Mouse (Mus musculus) adrenal gland, postnatal 4 days (tissue): ENCODE measurements at regions not wholly inside any gene's neighbourhood (a gene's known extent, or its start where the extent isn't known, plus 50 kb on each side); places are given as distances from the start of the nearest gene placed in this dataset.

Experiments used
- DNase-seq, 2 experiments: peaks; one replicate each; pipeline ENCODE4 v3.0.0; 2021 to 2022; ENCODE audit warnings: low spot score in 2 of 2, mixed read lengths in 2 of 2

DNA sequence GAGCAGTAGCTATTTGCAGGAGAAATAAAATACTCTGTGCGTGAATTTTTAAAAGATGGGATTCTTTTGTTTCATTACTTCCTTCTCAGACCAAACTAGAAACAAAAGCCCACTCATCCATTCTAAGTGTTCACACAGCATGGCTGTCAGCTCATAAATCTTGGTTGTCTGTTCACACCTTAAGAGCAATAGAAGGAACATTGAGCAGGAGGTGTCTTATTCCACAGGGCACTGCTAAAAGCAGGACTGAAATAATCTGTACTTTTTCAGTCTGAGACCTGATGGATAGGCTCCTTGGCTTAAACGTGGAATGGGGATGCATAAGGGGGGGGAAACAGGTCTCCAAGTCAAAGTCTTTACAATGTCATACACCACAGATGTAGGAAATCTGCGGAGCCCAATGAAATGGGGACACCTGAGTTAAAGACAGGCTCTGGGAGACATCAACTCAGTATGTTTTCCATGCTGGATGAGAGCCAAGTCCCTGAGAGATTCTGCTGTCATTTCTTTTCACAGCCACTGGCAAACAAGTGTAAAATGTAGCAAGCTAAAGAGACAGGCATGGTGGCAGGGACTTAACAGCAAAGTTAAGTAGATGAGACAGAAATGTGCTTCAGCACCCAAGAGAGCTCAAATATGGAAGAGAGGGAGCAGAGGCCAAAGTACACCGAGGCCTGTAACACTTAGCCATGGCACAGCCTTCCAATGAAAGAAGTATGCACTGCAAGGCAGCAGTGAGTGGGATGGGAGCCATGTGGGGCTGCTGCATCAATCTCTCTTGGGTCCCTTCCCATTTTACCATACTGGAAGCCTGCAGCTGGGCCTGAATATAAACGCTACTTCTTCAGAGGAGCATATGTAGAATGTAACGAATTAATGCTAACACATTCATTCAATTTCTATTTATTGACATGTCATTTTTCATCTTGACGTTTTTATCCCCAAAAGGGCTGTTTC, 2492.0 kb upstream of the Gm7489 start:
- DNase-seq: no peak

DNA sequence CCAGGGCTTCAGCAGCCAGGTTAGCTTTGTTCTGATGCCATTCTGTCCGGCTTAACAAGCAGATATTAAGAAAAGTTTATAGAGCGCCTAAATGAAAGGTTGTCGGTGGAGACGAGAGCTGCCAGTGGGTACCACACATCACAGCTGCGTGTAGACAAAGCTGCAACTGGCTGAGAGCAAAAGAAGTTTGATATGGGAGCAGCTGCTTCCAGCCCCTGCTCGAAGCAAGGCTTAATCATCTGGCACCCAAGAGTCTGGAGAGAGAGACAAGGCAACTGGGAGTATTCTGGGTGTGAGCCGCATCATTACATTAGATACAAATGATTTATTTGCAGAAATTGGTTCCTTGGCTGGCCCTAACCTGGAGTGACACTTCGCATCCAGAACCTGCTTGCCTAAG, 2488.7 kb upstream of the Gm7489 start:
- DNase-seq: no peak

DNA sequence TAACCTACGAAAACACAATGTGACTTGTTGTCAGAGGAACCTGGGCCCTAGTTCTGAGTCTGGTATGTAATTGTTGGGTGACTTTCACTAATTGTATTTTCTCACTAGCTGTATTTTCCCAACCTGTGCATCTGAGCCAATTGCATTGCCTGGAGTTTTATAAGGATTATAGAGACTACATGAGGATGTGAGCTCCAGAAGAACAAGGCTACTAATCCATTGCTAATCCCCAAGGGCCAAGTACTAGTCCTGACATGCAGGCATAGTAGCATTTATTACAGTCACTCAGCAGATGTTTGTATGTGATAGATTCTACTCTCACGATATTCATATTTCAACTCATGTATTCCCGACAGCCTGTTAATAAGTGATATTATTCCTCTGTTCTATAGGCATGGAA, 2481.1 kb upstream of the Gm7489 start:
- DNase-seq: no peak

- DNase-seq: no peak
Observed at GRCm38 (mm10) chr15:51409791-51410308, 2474.9 kb upstream of the Gm7489 start.

DNA sequence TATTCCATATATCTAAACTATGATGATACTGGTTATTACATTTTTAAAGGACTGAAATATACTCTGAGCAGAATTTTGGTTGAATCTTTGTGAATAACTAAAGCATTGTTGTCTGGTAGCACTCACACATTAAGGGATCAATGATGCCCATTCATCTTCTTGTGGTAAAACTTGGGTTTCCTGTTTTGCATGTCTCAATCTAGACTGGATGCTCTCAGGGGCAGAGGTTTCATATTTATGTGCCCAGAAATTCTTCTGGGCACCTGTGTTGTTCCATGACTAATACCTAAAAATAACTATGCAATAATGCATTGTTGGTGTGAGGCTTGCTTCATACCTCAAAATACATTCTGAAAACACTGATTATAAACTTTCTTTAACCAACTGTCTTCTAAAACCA, 2472.7 kb upstream of the Gm7489 start:
- DNase-seq: no peak

GRCm38 (mm10) chr15:51442606-51443005, 2442.1 kb upstream of the Gm7489 start:
- no peak for DNase-seq

DNA sequence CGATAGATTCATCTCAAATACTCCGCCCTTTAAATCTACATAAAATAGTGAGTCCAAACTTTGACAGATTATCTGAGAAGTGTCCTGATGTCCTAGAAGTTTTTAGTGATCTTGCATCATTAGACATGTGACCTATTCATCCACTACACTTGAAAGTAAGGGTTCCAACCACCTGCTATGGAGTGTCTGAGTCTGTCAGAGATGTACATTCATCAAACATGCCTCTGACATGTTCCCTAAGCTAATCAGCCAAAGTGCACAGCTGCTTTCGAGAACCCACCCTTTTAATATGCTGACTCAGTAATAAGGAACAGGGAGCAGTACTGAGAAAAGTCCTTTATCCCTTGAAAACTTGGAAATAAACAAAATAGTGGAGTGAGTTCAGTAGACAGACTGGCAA, 2414.8 kb upstream of the Gm7489 start:
- DNase-seq: no peak

DNA sequence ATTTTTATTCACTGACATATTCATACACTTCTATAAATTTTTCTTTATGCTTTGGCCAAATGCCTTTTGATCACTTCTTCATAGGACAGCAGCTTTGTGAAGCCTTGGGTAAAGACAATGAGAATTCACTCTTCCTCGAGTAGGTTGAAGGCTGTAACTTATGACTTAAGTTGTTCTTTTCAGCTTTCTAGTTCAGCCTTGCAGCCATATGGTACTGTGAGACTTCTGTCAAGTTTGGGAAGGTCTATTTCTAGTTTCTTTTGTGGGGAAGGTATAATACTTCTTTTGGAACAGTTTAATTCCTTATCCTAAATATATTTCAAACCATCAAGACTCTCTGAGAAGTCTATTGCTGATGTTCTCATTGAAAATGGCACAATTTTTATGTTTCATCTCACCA, 2413.6 kb upstream of the Gm7489 start:
- DNase-seq: no peak

DNA sequence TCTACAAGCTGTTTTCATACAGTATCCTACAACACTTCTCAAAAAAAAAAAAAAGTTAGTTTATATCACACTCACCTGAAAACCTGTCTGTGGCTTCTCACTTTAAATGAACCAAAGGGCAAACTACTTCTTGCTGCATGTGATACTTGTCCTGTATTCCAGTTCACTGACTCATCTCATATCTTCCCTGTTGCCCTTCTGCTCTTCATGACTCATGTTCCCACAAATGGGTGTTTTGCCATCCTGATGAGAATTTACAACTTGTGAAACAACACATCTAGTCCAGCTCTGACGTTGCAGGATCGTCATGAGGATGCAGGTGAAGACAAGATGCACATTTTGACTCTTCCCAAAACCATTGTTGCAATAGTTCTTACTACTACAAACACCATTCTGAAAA, 2412.7 kb upstream of the Gm7489 start:
- no peak for DNase-seq

- DNase-seq: no peak
Observed at GRCm38 (mm10) chr15:51481856-51482255, 2402.8 kb upstream of the Gm7489 start.

DNA sequence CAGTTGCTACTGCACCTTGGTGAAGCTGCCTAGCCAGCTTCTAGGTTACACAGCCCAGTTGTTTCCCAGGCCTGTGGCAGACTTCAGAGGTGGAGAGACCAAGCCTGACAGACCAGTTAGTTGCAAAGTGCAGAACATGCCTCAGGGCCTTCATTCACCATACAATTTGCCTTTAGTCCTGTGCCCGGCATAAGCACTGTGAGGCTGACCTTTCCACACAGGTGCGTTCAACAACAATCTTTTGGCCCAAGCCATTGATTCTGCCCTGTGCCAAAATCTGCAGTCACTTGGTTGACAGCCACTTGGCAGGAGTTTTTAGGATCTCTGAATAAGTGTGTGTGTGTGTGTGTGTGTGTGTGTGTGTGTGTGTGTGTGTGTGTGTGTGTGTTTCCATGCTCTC, 2400.5 kb upstream of the Gm7489 start:
- no peak for DNase-seq

GRCm38 (mm10) chr15:51485554-51485953, 2399.2 kb upstream of the Gm7489 start:
- no peak for DNase-seq

- DNase-seq: no peak
Observed at GRCm38 (mm10) chr15:51502058-51502741, 2382.5 kb upstream of the Gm7489 start.

DNA sequence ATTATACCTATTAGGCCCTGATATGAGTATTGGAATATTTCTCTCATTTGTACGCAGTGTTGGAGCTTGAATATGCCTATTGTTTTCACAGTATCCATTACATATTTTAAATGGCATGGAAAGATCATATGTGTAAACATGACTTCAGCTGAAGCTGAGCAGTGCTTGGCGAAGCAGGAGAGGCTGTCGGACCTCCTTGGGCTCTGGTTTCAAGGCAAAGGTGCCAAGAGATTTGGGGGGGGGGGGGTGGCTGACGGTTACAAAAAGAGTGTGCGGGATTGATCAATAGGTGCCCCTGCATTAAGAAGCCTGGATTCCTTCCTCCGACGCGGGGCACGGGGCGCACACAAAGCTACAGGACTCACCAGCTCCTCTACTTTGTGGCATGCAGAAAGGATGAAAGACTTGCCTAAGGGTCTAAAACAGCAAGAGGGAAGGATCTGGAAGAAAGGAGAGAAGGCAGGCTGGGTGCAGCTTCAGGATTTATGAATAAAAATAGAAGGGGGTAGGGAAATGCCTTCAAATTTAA, 2381.9 kb upstream of the Gm7489 start:
- DNase-seq: no peak

- DNase-seq: no peak
Observed at GRCm38 (mm10) chr15:51503341-51503740, 2381.4 kb upstream of the Gm7489 start.

DNA sequence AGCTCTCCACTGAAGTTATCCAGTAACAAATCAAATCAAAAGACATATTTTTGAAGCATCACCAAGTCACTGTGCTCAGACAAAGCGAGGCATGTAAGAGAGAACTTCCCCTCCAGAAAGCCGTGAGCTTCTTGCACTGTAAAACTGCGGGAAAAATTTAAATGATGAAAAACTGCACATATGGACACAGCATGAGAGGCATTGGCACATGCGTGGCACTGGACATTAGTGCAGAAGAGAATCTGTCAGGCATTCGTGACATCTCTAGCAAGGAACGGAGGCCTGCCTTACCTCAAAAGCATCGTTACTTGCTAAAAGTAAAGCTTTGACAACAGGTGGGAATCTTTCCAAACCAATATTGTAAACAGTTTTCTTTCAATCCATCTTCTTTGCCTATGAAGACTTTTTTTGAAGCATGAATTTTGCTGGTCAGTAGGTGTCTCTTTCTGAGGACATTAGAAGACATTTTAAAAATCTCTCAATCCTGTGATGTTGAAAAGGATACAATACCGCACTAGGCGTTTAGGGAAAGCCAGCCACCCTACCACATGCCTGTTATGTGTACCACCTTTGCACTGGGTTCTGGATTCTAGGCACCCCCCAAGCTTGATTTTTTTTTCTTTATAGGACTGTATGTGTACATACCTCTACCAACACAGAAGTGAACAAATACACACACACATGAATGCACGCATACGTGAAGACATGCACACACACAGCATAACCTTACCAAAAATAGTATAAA, 2380.5 kb upstream of the Gm7489 start:
- no peak for DNase-seq

GRCm38 (mm10) chr15:51504789-51505188, 2379.9 kb upstream of the Gm7489 start:
- DNase-seq: no peak

DNA sequence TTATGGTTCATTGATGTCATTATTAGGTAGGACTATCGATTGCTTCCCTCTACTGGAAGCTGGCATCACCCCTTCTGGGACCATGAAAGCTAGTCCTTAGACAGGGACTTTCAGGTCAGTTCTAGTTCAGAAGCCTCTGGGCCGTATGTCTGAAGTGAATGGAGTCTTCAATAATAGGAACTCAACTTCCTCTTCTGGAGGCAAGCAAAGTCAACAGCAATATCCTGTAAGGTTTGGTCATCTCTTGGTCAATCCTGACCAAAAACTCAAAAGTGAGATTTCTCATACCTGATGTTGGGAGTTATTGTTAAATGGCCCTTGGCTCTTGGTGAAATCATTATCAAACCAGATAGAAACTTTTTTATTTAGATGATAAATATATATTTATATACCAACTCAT, 2377.6 kb upstream of the Gm7489 start:
- no peak for DNase-seq

DNA sequence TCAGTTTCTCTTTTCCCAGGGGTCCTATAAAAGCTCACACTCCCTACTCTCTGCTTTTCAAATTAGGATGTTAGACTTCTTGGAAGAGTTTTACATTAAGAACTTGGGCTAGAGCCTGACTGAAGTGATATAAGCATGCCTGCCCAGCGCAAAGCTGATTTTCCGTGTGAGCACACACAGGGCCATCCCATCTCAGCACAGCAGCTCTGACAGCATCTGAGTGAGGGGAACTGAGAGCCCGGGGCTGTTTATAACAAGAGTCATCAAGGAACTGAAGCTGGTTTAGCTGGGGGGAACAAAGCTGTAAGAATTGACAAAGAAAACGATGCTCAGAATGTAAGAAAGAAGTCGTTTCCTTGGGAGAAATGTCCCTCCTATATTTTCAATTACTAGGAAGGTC, 2373.4 kb upstream of the Gm7489 start:
- no peak for DNase-seq

GRCm38 (mm10) chr15:51536317-51536716, 2348.4 kb upstream of the Gm7489 start:
- no peak for DNase-seq

- no peak for DNase-seq
Observed at GRCm38 (mm10) chr15:51551216-51551775, 2333.4 kb upstream of the Gm7489 start.
